In genomic region chr7:101236712-101237473, GRCm38 (mm10) we compare ENCODE assay signal across 15 mouse cellular contexts.
A peak's percentile ranks its signal among the peaks of the same experiment; 100 is the strongest.
DNase-seq lines count a peak whose midpoint lies in the region; ATAC-seq and TF ChIP-seq lines count a peak whose summit lies in the region.
"Had no signal": no experiment of that assay in that cellular context is flagged by ENCODE, and none has a peak within 500 bp of the region (broad histone marks: within the 10 kb centered on the region; RNA-seq: fewer than 3 reads in every experiment).

No protein-coding gene starts in this region.

- no peaks in the 10 kb centered on the region for H3K36me3 ChIP-seq in hindbrain, embryonic 16.5 days (ENCODE audit: control insufficient read depth, insufficient read depth, low read length)
- H3K36me3 ChIP-seq in neural tube, embryonic 13.5 days, result peaks cover 9% of the 10 kb centered on the region; the same call in 1 of the 2 replicates
- H3K36me3 ChIP-seq in kidney, embryonic 15.5 days, result peaks cover 27% of the 10 kb centered on the region
- H3K36me3 ChIP-seq: embryonic facial prominence, embryonic 15.5 days; liver, embryonic 15.5 days had no signal

- H3K27me3 ChIP-seq in hindbrain, embryonic 16.5 days (replicated peaks; ENCODE audit: control insufficient read depth, insufficient read depth, low read length), result no peaks in the 10 kb centered on the region
- no peaks in the 10 kb centered on the region for H3K27me3 ChIP-seq in neural tube, embryonic 13.5 days
- H3K27me3 ChIP-seq in kidney, embryonic 15.5 days, result no peaks in the 10 kb centered on the region
- H3K27me3 ChIP-seq: embryonic facial prominence, embryonic 15.5 days; heart, embryonic 12.5 days; limb, embryonic 12.5 days; liver, embryonic 15.5 days had no signal

- 47% methylated on average over 8 of the region's 8 CpGs for WGBS in hindbrain, embryonic 16.5 days
- WGBS in neural tube, embryonic 13.5 days, result 50% methylated on average over 8 of the region's 8 CpGs
- WGBS in kidney, embryonic 15.5 days, result 75% methylated on average over 8 of the region's 8 CpGs

- DNase-seq in layer of hippocampus, adult 18-20 months (ENCODE audit: low spot score in 2 of 2), result peak; percentile 19 to 80
- no peak for DNase-seq in layer of hippocampus, postnatal 10 days (ENCODE audit: low spot score in 2 of 2)
- DNase-seq in brain, embryonic 14.5 days (ENCODE audit: low read depth), result peak; percentile 77
- DNase-seq in gastrocnemius, postnatal 36 days, result no peak
- DNase-seq: cerebellum, adult 18-20 months; kidney, adult 9 months; right cerebral cortex, postnatal 14 days had no signal

- TF ChIP-seq CTCF in brain, embryonic 14.5 days (IDR thresholded peaks at IDR 0.05; ENCODE audit: borderline replicate concordance, extremely low read depth, insufficient read depth, insufficient read length), result no peak

- intact Hi-C loops in gastrocnemius, postnatal 36 days (cut with DNase I), result loop anchor here (10.0 kb wide), 1 partner anchor 252 kb away; no protein-coding TSS in a partner anchor

- TF ChIP-seq POLR2A in brain, embryonic 14.5 days (IDR thresholded peaks at IDR 0.05; ENCODE audit: borderline replicate concordance, extremely low read depth, insufficient read depth, insufficient read length, poor library complexity, severe bottlenecking), result no peak

- no peak overlapping the region for H3K4me2 ChIP-seq in hindbrain, embryonic 16.5 days (ENCODE audit: low read length)
- peak overlapping the region; percentile 13; the same call in 1 of the 2 replicates for H3K4me2 ChIP-seq in neural tube, embryonic 13.5 days
- H3K4me2 ChIP-seq in kidney, embryonic 15.5 days, result no peak overlapping the region
- H3K4me2 ChIP-seq: embryonic facial prominence, embryonic 15.5 days; heart, embryonic 12.5 days; limb, embryonic 12.5 days; liver, embryonic 15.5 days had no signal

- H3K4me3 ChIP-seq in hindbrain, embryonic 16.5 days (ENCODE audit: low read length), result no peak overlapping the region
- H3K4me3 ChIP-seq in neural tube, embryonic 13.5 days, result no peak overlapping the region
- H3K4me3 ChIP-seq in kidney, embryonic 15.5 days (replicated peaks), result no peak overlapping the region
- H3K4me3 ChIP-seq: embryonic facial prominence, embryonic 15.5 days; heart, embryonic 12.5 days; limb, embryonic 12.5 days; liver, embryonic 15.5 days had no signal

- peak; percentile 60; the same call in 1 of the 2 replicates for ATAC-seq in hindbrain, embryonic 16.5 days
- ATAC-seq in neural tube, embryonic 13.5 days (ENCODE audit: low read depth), result peak; percentile 87
- no peak for ATAC-seq in kidney, embryonic 15.5 days (replicated peaks; ENCODE audit: low FRiP score)
- ATAC-seq: CD4-positive, CD25-positive, alpha-beta regulatory T cell, adult 4 months had no signal

- no peaks in the 10 kb centered on the region for H3K9me3 ChIP-seq in hindbrain, embryonic 16.5 days (ENCODE audit: control insufficient read depth, low read length)
- no peaks in the 10 kb centered on the region for H3K9me3 ChIP-seq in neural tube, embryonic 13.5 days
- H3K9me3 ChIP-seq in kidney, embryonic 15.5 days (replicated peaks), result no peaks in the 10 kb centered on the region
- H3K9me3 ChIP-seq: embryonic facial prominence, embryonic 15.5 days; heart, embryonic 12.5 days; limb, embryonic 12.5 days; liver, embryonic 15.5 days had no signal

- H3K9ac ChIP-seq in hindbrain, embryonic 16.5 days (ENCODE audit: low read depth, low read length), result no peak overlapping the region
- H3K9ac ChIP-seq in neural tube, embryonic 13.5 days, result no peak overlapping the region
- H3K9ac ChIP-seq in kidney, embryonic 15.5 days, result no peak overlapping the region
- H3K9ac ChIP-seq: embryonic facial prominence, embryonic 15.5 days; heart, embryonic 12.5 days; limb, embryonic 12.5 days; liver, embryonic 15.5 days had no signal

- no peaks in the 10 kb centered on the region; the same call in 1 of the 2 replicates for H3K4me1 ChIP-seq in hindbrain, embryonic 16.5 days (ENCODE audit: control insufficient read depth, insufficient read depth, low read depth, low read length)
- H3K4me1 ChIP-seq in neural tube, embryonic 13.5 days (replicated peaks), result peaks cover 28% of the 10 kb centered on the region
- H3K4me1 ChIP-seq in kidney, embryonic 15.5 days, result no peaks in the 10 kb centered on the region
- H3K4me1 ChIP-seq: embryonic facial prominence, embryonic 15.5 days; limb, embryonic 12.5 days; liver, embryonic 15.5 days had no signal

- H3K27ac ChIP-seq in hindbrain, embryonic 16.5 days (ENCODE audit: low read depth, low read length), result no peak overlapping the region
- peak overlapping the region; percentile 77 for H3K27ac ChIP-seq in neural tube, embryonic 13.5 days (replicated peaks)
- no peak overlapping the region for H3K27ac ChIP-seq in kidney, embryonic 15.5 days
- H3K27ac ChIP-seq: embryonic facial prominence, embryonic 15.5 days; limb, embryonic 12.5 days; liver, embryonic 15.5 days had no signal

Comparison
In these comparisons a context has a peak if more than half of its experiments do, and no peak if none do; other contexts are left out.
1. DNase-seq: peak in layer of hippocampus, adult 18-20 months (2 of 2) and brain, embryonic 14.5 days (single experiment); none in layer of hippocampus, postnatal 10 days (0 of 2) and gastrocnemius, postnatal 36 days (0 of 2).